10 mouse cellular contexts compared by ENCODE assay signal in the genomic region with DNA sequence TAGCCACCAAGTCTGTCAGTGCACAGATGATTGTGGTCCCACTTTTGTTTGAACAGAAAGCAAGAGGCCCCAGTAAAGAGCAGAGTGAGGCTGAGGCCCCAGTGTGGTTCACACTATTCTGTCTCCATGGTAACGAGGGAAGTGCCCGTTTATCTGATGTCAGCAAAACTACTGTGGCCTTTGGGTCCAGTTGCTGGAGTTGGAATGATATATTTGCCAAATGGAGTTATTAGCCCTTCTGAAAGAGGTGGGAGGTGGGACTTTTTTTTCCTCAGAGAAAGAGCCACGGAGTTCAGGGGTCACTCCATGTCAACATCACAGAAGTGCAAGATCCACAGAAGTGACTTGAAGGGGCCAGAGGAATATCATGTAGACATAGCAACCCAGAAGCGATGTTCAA. TPM values are rescaled to one million over a fixed set of nuclear protein-coding genes. Genes with fewer than 3 reads are reported as not detected.
A peak's percentile ranks its signal among the peaks of the same experiment; 100 is the strongest.
DNase-seq lines count a peak whose midpoint lies in the region; ATAC-seq and TF ChIP-seq lines count a peak whose summit lies in the region.
"Had no signal": no experiment of that assay in that cellular context is flagged by ENCODE, and none has a peak within 500 bp of the region (broad histone marks: within the 10 kb centered on the region; RNA-seq: fewer than 3 reads in every experiment).

No protein-coding gene starts in this region.

- no peak overlapping the region for H3K9ac ChIP-seq in midbrain, embryonic 11.5 days (ENCODE audit: low read length)
- H3K9ac ChIP-seq in midbrain, embryonic 15.5 days, result no peak overlapping the region
- no peak overlapping the region for H3K9ac ChIP-seq in intestine, embryonic 16.5 days (ENCODE audit: low read depth, low read length)

- H3K36me3 ChIP-seq in erythroblast, embryonic 14.5 days (ENCODE audit: control insufficient read depth), result no peaks in the 10 kb centered on the region
- H3K36me3 ChIP-seq in midbrain, embryonic 11.5 days (ENCODE audit: control insufficient read depth, insufficient read depth, low read length), result no peaks in the 10 kb centered on the region
- H3K36me3 ChIP-seq in midbrain, embryonic 15.5 days (replicated peaks), result no peaks in the 10 kb centered on the region
- H3K36me3 ChIP-seq in intestine, embryonic 16.5 days (ENCODE audit: control insufficient read depth, insufficient read depth, low read length), result no peaks in the 10 kb centered on the region

- H3K9me3 ChIP-seq in erythroblast, embryonic 14.5 days (ENCODE audit: control insufficient read depth, low read length), result no peaks in the 10 kb centered on the region
- H3K9me3 ChIP-seq in midbrain, embryonic 11.5 days (ENCODE audit: control insufficient read depth, low read length), result no peaks in the 10 kb centered on the region
- no peaks in the 10 kb centered on the region for H3K9me3 ChIP-seq in midbrain, embryonic 15.5 days
- no peaks in the 10 kb centered on the region for H3K9me3 ChIP-seq in intestine, embryonic 16.5 days (ENCODE audit: control insufficient read depth, low read length)

- H3K27me3 ChIP-seq in erythroblast, embryonic 14.5 days (ENCODE audit: control insufficient read depth), result no peaks in the 10 kb centered on the region
- H3K27me3 ChIP-seq in midbrain, embryonic 11.5 days (ENCODE audit: control insufficient read depth, insufficient read depth, low read length), result no peaks in the 10 kb centered on the region
- no peaks in the 10 kb centered on the region for H3K27me3 ChIP-seq in midbrain, embryonic 15.5 days (replicated peaks)
- H3K27me3 ChIP-seq in intestine, embryonic 16.5 days (replicated peaks; ENCODE audit: control insufficient read depth, insufficient read depth, low read length), result no peaks in the 10 kb centered on the region

- H3K27ac ChIP-seq in midbrain, embryonic 11.5 days (ENCODE audit: low read depth, low read length), result no peak overlapping the region
- no peak overlapping the region for H3K27ac ChIP-seq in midbrain, embryonic 15.5 days
- H3K27ac ChIP-seq in intestine, embryonic 16.5 days (ENCODE audit: low read length), result peak overlapping the region; percentile 58
- H3K27ac ChIP-seq in layer of hippocampus, adult 2 months, result no peak overlapping the region; the same call in 1 of the 2 replicates
- H3K27ac ChIP-seq: macrophage had no signal

- no peak overlapping the region for H3K4me2 ChIP-seq in midbrain, embryonic 11.5 days
- H3K4me2 ChIP-seq in midbrain, embryonic 15.5 days, result no peak overlapping the region
- peak overlapping the region; percentile 8; the same call in 1 of the 2 replicates for H3K4me2 ChIP-seq in intestine, embryonic 16.5 days (ENCODE audit: low read depth, low read length)

- TF ChIP-seq CTCF in layer of hippocampus, adult 2 months (conservative IDR thresholded peaks at IDR 0.05), result no peak

- H3K4me3 ChIP-seq in erythroblast, embryonic 14.5 days (replicated peaks), result peak overlapping the region; percentile 51
- no peak overlapping the region for H3K4me3 ChIP-seq in midbrain, embryonic 11.5 days (ENCODE audit: low read depth, low read length)
- H3K4me3 ChIP-seq in midbrain, embryonic 15.5 days, result no peak overlapping the region
- H3K4me3 ChIP-seq in intestine, embryonic 16.5 days (ENCODE audit: low read length), result no peak overlapping the region
- H3K4me3 ChIP-seq in layer of hippocampus, adult 2 months, result no peak overlapping the region

- no peak for ATAC-seq in erythroblast, adult 5-6 weeks (replicated peaks; ENCODE audit: low FRiP score, poor library complexity, severe bottlenecking)
- ATAC-seq in midbrain, embryonic 11.5 days (ENCODE audit: low FRiP score), result no peak
- no peak for ATAC-seq in midbrain, embryonic 15.5 days (replicated peaks)
- ATAC-seq in intestine, embryonic 16.5 days, result peak; percentile 63

- WGBS in midbrain, embryonic 11.5 days, result 22% methylated on average over 4 of the region's 4 CpGs
- WGBS in midbrain, embryonic 15.5 days, result 32% methylated on average over 4 of the region's 4 CpGs
- 27% methylated on average over 4 of the region's 4 CpGs for WGBS in intestine, embryonic 16.5 days

- peak; percentile 91 for DNase-seq in midbrain, embryonic 11.5 days (ENCODE audit: low spot score, missing footprints)
- DNase-seq in natural killer cell, adult 2 months (ENCODE audit: low spot score in 2 of 2), result peak; percentile 54 to 77
- DNase-seq in layer of hippocampus, adult 2 months (ENCODE audit: low spot score in 2 of 2), result no peak
- DNase-seq in adrenal gland, adult 18-20 months (ENCODE audit: low spot score in 2 of 2), result no peak
- DNase-seq: cerebellum, postnatal 25 days had no signal

- peaks cover 88% of the 10 kb centered on the region for H3K4me1 ChIP-seq in erythroblast, embryonic 14.5 days (ENCODE audit: control insufficient read depth)
- H3K4me1 ChIP-seq in midbrain, embryonic 11.5 days (ENCODE audit: control insufficient read depth, insufficient read depth, low read length), result peaks cover 22% of the 10 kb centered on the region
- H3K4me1 ChIP-seq in midbrain, embryonic 15.5 days, result peaks cover 12% of the 10 kb centered on the region
- H3K4me1 ChIP-seq in intestine, embryonic 16.5 days (ENCODE audit: control insufficient read depth, insufficient read depth, low read length), result peaks cover 58% of the 10 kb centered on the region

RNA-seq across cellular contexts. Expression of a gene that starts 24.9 kb away (rescaled TPM):
- polyA plus RNA-seq in erythroblast, embryonic 14.5 days (2012), result 0.06 and 0.24 TPM in 2 replicates
- 3.5 and 14.6 TPM in 2 replicates for total RNA-seq in erythroblast, adult 5-6 weeks (2015; ENCODE audit: low replicate concordance)
- 2.7 and 2.8 TPM in 2 replicates for total RNA-seq in erythroblast, adult 5-6 weeks (2017; ENCODE audit: low replicate concordance)
- polyA plus RNA-seq in midbrain, embryonic 11.5 days (2014; fragmentation: Nextera tagmentation; extraction: Ambion mirVana), result 16.5 and 16.8 TPM in 2 replicates
- 7.2 and 9.1 TPM in 2 replicates for polyA plus RNA-seq in midbrain, embryonic 15.5 days (2015; fragmentation: Nextera tagmentation; extraction: Ambion mirVana)
- 10.9 and 11.8 TPM in 2 replicates for polyA plus RNA-seq in intestine, embryonic 16.5 days (2015; fragmentation: Nextera tagmentation; extraction: Ambion mirVana)
- total RNA-seq in layer of hippocampus, adult 2 months (2021), result 10 to 100 TPM; 48.7 to 49.6 TPM
- 10 to 100 TPM; 24.6 to 25.2 TPM for total RNA-seq in adrenal gland, adult 18-20 months (2021)

Comparison
In these comparisons a context has a peak if more than half of its experiments do, and no peak if none do; other contexts are left out.
1. DNase-seq: peak in midbrain, embryonic 11.5 days (single experiment) and natural killer cell, adult 2 months (2 of 2); none in layer of hippocampus, adult 2 months (0 of 2) and adrenal gland, adult 18-20 months (0 of 2).